Mouse (Mus musculus): ENCODE results near the gene Zrsr2. TPM values are rescaled to one million over a fixed set of nuclear protein-coding genes. Genes with fewer than 3 reads are reported as not detected.

Zrsr2 gene
- polyA plus RNA-seq, 1 experiment, result 9.0 TPM

DNA sequence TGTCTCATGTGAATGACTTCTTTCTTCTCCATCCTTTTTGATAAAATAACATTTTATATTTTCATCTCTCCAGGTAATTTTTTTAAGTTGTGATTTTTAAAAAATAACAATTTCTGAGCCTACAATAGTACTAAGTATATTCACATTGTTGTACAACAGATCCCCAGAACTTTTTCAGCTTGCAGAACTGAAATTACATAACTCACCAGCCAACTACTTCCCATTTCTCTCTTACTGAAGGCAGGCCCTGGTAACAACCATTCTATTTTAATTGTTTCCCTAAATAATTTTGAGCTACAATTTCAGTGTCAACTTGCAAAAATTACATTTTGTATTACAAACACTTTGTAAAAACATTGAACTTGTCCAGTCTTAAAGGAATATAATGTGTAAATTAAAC is 28.9 kb downstream of the Zrsr2 start:
- no peaks in the 10 kb centered on the region for H3K27me3 ChIP-seq (ENCODE audit: control insufficient read depth, insufficient read depth, low read length)
- H3K4me3 ChIP-seq (ENCODE audit: extremely low read depth, insufficient read depth, insufficient read length), result no peak overlapping the region
- H3K36me3 ChIP-seq (ENCODE audit: control insufficient read depth, insufficient read depth, low read length), result no peaks in the 10 kb centered on the region
- H3K27ac ChIP-seq (ENCODE audit: insufficient read depth, low read length), result no peak overlapping the region
- no peak for TF ChIP-seq CTCF (IDR thresholded peaks at IDR 0.05; ENCODE audit: extremely low read depth, insufficient read depth, insufficient read length, insufficient replicate concordance)
- no peak for TF ChIP-seq POLR2A (IDR thresholded peaks at IDR 0.05; ENCODE audit: low read depth, low read length)
- no peaks in the 10 kb centered on the region for H3K4me1 ChIP-seq (ENCODE audit: control insufficient read depth, insufficient read depth, insufficient read length)
- no peak for DNase-seq (ENCODE audit: low read depth in 1 of 2, low spot score in 2 of 2)

DNA sequence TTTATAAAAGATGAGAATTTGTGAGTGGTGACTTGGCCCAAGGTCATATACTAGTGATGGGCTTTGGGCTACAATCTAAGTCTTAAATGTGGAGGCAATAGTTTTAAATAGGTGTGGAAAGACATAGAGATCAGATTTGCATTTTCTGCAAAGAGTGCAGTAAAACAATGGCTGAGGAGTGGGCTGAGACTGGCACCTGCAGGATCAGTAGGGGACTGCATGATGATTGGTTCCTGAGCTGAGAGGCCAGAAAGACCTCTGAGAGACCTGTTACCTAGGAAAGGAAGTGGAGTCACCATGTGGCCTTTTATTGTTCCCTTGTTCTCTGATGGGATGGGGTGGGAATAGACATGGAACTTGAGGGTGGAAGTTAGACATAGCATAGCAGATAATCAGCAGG is 45.7 kb downstream of the Zrsr2 start:
- no peak for TF ChIP-seq POLR2A (IDR thresholded peaks at IDR 0.05; ENCODE audit: low read depth, low read length)
- TF ChIP-seq CTCF (IDR thresholded peaks at IDR 0.05; ENCODE audit: extremely low read depth, insufficient read depth, insufficient read length, insufficient replicate concordance), result peak; percentile 47; the same call in 1 of the 2 replicates

DNA sequence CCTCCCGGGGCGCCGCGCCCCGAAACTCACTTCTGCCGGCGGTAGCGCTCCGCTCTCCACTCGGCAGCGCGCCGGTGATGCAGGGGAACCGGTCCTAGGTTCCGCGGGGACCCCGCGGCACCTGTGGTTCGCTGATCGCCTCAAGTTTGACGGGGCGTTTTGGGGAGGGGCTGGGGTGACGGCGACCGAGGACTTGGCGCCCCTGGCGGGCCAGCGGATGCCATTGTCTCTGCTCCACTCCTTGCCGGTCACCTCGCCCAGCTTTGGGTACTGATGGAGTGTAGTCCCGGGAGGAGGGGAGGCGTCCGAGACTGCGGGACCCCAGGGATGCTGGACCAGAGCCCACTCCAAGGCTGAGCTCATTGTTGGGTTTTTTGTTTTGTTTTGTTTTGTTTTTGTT is 49.1 kb downstream of the Zrsr2 start:
- WGBS, result 25% methylated on average over 34 of the region's 34 CpGs
- no peak for TF ChIP-seq CTCF (IDR thresholded peaks at IDR 0.05; ENCODE audit: extremely low read depth, insufficient read depth, insufficient read length, insufficient replicate concordance)
- DNase-seq (ENCODE audit: low read depth in 1 of 2, low spot score in 2 of 2), result peak in 1 of 2 experiments; percentile 40
- peak overlapping the region; percentile 55 for H3K27ac ChIP-seq (ENCODE audit: insufficient read depth, low read length)
- H3K4me3 ChIP-seq (ENCODE audit: extremely low read depth, insufficient read depth, insufficient read length), result peak overlapping the region; percentile 67
- H3K36me3 ChIP-seq (ENCODE audit: control insufficient read depth, insufficient read depth, low read length), result no peaks in the 10 kb centered on the region; the same call in 1 of the 2 replicates
- no peaks in the 10 kb centered on the region for H3K27me3 ChIP-seq (ENCODE audit: control insufficient read depth, insufficient read depth, low read length)
- H3K4me1 ChIP-seq (ENCODE audit: control insufficient read depth, insufficient read depth, insufficient read length), result no peaks in the 10 kb centered on the region

More for the DNA sequence above, 45.7 kb downstream of the Zrsr2 start:
- Histone ChIP-seq H3K36me3 (ENCODE audit: control insufficient read depth, insufficient read depth, low read length) (no peaks in the 10 kb centered on the region; the same call in 1 of the 2 replicates), H3K4me1 (ENCODE audit: control insufficient read depth, insufficient read depth, insufficient read length) (no peaks in the 10 kb centered on the region), H3K27ac (ENCODE audit: insufficient read depth, low read length) (no peak overlapping the region), H3K27me3 (ENCODE audit: control insufficient read depth, insufficient read depth, low read length) (no peaks in the 10 kb centered on the region), H3K4me3 (ENCODE audit: extremely low read depth, insufficient read depth, insufficient read length) (no peak overlapping the region)
- DNase-seq (ENCODE audit: low read depth in 1 of 2, low spot score in 2 of 2), result peak in 1 of 2 experiments; percentile 41

DNA sequence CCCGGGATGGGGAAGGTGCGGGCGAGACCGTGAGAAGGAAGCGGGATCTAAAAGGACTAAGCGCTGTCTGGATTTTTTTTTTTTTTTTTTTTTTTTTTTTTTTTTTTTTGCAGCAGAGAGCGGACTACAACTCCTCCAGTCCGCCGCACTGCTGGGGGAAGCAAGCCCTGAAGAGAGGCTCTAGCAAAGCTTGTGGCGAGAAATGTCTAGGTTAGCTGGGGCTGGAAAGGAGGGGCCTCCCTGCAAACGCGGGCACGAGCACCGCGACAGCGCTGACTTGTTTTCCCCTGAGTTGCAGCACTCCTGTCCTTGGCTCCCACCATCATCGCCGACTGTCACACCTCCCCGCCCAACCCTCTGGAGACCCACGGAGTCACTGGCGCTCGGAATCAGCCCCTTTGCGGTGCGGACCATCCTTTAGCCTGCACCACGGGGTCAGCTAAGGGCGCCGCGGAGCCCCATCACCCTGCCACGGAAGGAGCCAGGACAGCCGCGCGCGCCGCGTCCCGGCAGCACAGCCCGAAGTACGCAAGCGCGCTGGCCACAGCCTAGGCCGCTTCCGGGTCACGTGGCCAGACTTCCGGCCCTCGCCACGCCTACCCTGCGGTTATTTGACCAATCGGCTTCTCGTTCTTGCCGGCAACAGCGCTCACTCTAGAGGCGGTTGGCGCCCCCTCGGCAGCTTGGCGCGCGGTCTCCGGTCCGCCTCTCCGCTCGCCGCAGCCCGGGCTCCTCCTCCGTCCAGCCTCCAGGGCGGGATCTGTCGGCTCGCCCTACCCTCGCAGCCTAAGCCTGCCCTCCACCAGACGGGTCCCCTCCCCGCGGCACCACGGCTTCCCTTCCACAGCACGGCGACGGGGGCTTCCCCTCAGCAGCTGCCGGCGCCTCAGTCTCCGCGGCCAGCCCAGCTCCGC is 49.9 kb downstream of the Zrsr2 start, which contains the start of gene Ap1s2:
TSS of gene Ap1s2 (plus strand) at position 681 of the 914 bp plus-strand sequence.
- H3K27me3 ChIP-seq (ENCODE audit: control insufficient read depth, insufficient read depth, low read length), result no peaks in the 10 kb centered on the region
- H3K36me3 ChIP-seq (ENCODE audit: control insufficient read depth, insufficient read depth, low read length), result no peaks in the 10 kb centered on the region
- no peaks in the 10 kb centered on the region for H3K4me1 ChIP-seq (ENCODE audit: control insufficient read depth, insufficient read depth, insufficient read length)
- H3K27ac ChIP-seq (ENCODE audit: insufficient read depth, low read length), result peak within 1 kb of the TSS; percentile 96
- peak within 1 kb of the TSS; percentile 93 for H3K4me3 ChIP-seq (ENCODE audit: extremely low read depth, insufficient read depth, insufficient read length)
- peak; percentile 87 to 91 for DNase-seq (ENCODE audit: low read depth in 1 of 2, low spot score in 2 of 2)
- peak; percentile 82 for TF ChIP-seq POLR2A (IDR thresholded peaks at IDR 0.05; ENCODE audit: low read depth, low read length)
- 0 out of 2 replicates have a peak, but pooled peaks have one; percentile 1 for TF ChIP-seq CTCF (IDR thresholded peaks at IDR 0.05; ENCODE audit: extremely low read depth, insufficient read depth, insufficient read length, insufficient replicate concordance)
- WGBS, result 36% methylated on average over 80 of the region's 80 CpGs

DNA sequence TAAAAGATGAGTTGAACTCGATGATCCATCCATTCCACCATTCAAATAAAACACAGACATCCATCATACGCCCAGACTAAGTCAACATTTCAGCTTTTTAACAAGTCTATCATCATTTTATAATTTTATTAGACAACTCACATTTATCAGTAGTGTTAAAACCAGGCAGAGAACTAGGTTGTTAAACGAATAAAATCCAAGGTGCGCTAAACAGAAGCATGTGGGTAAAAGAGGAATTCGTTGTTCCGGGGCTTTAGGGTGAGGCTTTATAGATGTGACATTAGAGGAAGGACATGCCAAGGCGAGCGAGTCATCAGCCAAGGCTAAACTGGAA is 50.5 kb downstream of the Zrsr2 start:
- TF ChIP-seq CTCF (IDR thresholded peaks at IDR 0.05; ENCODE audit: extremely low read depth, insufficient read depth, insufficient read length, insufficient replicate concordance) (no peak), POLR2A (IDR thresholded peaks at IDR 0.05; ENCODE audit: low read depth, low read length) (no peak)
- no peaks in the 10 kb centered on the region for H3K36me3 ChIP-seq (ENCODE audit: control insufficient read depth, insufficient read depth, low read length)
- peak overlapping the region; percentile 93 for H3K4me3 ChIP-seq (ENCODE audit: extremely low read depth, insufficient read depth, insufficient read length)
- 38% methylated on average over 8 of the region's 8 CpGs for WGBS
- H3K4me1 ChIP-seq (ENCODE audit: control insufficient read depth, insufficient read depth, insufficient read length), result no peaks in the 10 kb centered on the region
- no peaks in the 10 kb centered on the region for H3K27me3 ChIP-seq (ENCODE audit: control insufficient read depth, insufficient read depth, low read length)
- no peak for DNase-seq (ENCODE audit: low read depth in 1 of 2, low spot score in 2 of 2)
- peak overlapping the region; percentile 96 for H3K27ac ChIP-seq (ENCODE audit: insufficient read depth, low read length)

DNA sequence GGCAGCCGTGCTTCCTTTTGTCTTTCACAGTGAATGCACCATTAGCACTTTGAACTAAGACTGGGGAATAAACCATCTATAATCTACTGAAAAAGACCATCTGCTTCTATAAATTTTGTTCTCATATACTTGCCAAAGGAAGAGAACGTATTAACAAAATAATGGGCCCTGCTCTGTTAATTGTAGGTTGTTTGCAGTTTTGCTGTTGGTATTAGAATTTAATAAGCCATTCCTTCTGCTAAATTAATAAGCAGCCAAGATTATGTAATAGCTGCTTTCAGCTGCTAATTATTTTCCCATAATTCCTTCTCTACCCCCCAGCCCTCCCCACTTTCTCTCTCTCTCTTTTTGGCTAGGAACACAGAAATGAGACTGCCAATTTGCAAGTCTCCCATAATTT is 51.6 kb downstream of the Zrsr2 start:
- 82% methylated on average over 2 of the region's 2 CpGs for WGBS
- no peak for TF ChIP-seq POLR2A (IDR thresholded peaks at IDR 0.05; ENCODE audit: low read depth, low read length)
- no peak for TF ChIP-seq CTCF (IDR thresholded peaks at IDR 0.05; ENCODE audit: extremely low read depth, insufficient read depth, insufficient read length, insufficient replicate concordance)
- H3K4me1 ChIP-seq (ENCODE audit: control insufficient read depth, insufficient read depth, insufficient read length), result no peaks in the 10 kb centered on the region
- H3K27ac ChIP-seq (ENCODE audit: insufficient read depth, low read length), result no peak overlapping the region
- no peaks in the 10 kb centered on the region for H3K36me3 ChIP-seq (ENCODE audit: control insufficient read depth, insufficient read depth, low read length)
- DNase-seq (ENCODE audit: low read depth in 1 of 2, low spot score in 2 of 2), result no peak
- no peaks in the 10 kb centered on the region for H3K27me3 ChIP-seq (ENCODE audit: control insufficient read depth, insufficient read depth, low read length)
- H3K4me3 ChIP-seq (ENCODE audit: extremely low read depth, insufficient read depth, insufficient read length), result no peak overlapping the region
